Mouse (Mus musculus) heart, embryonic 16.5 days (tissue): ENCODE measurements around the gene Rasl11b. TPM values are rescaled to one million over a fixed set of nuclear protein-coding genes. Genes with fewer than 3 reads are reported as not detected.
A peak's percentile ranks its signal among the peaks of the same experiment; 100 is the strongest.

Experiments
- ATAC-seq: fragments of 200-750 bp; cut with Nextera tagmentation; replicated peaks from 2 replicates; pipeline ENCODE4 v1.8.0; 2017; ENCODE audit warnings: moderate number of reproducible peaks; ENCODE audit not compliant: insufficient read depth, low FRiP score; ENCODE audit errors: extremely low read depth
- H3K27ac ChIP-seq: fragments of 300-500 bp; sonication (generic); 2 replicates; pipeline ENCODE4 v1.5.1; 2014; ENCODE audit warnings: mild to moderate bottlenecking, low read length, control low read depth, moderate library complexity
- H3K27me3 ChIP-seq: fragments of 300-500 bp; sonication (generic); 2 replicates; pipeline ENCODE4 v1.6.1; 2014; ENCODE audit warnings: low read length, mixed read lengths; ENCODE audit not compliant: control insufficient read depth, insufficient read depth
- H3K36me3 ChIP-seq: fragments of 300-500 bp; sonication (generic); 2 replicates; pipeline ENCODE4 v1.6.1; 2014; ENCODE audit not compliant: control insufficient read depth, insufficient read depth
- H3K4me1 ChIP-seq: fragments of 300-500 bp; sonication (generic); 2 replicates; pipeline ENCODE4 v1.6.1; 2014; ENCODE audit warnings: low read length, mixed read lengths; ENCODE audit not compliant: control insufficient read depth, insufficient read depth
- H3K4me2 ChIP-seq: fragments of 300-500 bp; sonication (generic); 2 replicates; pipeline ENCODE4 v1.6.1; 2014; ENCODE audit warnings: low read depth, mild to moderate bottlenecking, control low read depth, low read length
- H3K4me3 ChIP-seq: fragments of 300-500 bp; sonication (generic); 2 replicates; pipeline ENCODE4 v1.5.1; 2014; ENCODE audit warnings: mild to moderate bottlenecking, control low read depth, low read length
- H3K9ac ChIP-seq: fragments of 300-500 bp; sonication (generic); 2 replicates; pipeline ENCODE4 v1.6.1; 2014; ENCODE audit warnings: low read length, control low read depth
- H3K9me3 ChIP-seq: fragments of 300-500 bp; sonication (generic); replicated peaks from 2 replicates; pipeline ENCODE4 v1.6.1; 2016; ENCODE audit warnings: low read length; ENCODE audit not compliant: control insufficient read depth
- WGBS: fragments of 180-500 bp; shearing (Covaris S2); extraction: QIAGEN DNeasy Blood & Tissue Kit; methylation state at CpG from one replicate; pipeline ENCODE4 v1.1.7; 2014; 5-methylcytosine and 5-hydroxymethylcytosine counted together
- polyA plus RNA-seq: library from polyadenylated mRNA; unstranded; fragments of >200 nt; fragmentation: Nextera tagmentation; extraction: Ambion mirVana; gene quantifications from 2 replicates; pipeline ENCODE4 v1.2.1, GENCODE M21; 2015

The Rasl11b gene
- polyA plus RNA-seq, 1 experiment from 2014 or later, result 101 TPM

DNA sequence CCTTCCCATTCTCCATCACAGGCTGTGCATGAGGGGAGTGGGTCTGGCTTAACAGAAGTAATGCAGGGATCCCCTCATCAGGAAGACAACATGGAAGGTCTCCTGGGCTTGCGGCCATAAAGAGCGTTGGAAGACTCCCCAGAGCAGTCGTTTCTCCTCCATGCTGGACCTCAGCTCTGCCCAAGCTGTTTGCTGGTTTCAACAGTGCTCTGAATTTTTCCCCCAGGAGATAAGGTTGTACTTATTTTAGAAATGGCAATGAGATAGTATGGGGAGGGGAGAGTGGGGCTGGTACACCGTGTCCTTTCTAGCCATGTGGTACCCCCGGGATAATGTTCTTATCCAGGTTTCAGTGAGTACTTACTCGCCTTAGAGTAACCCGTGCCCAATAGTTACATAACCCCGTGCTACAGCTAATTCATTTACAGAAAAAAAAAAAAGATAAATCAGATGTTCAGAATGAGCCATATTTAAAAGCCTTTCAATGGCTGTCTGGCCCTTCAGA lies 50.6 kb downstream of the Rasl11b start:
- H3K36me3 ChIP-seq, result no peaks in the 10 kb centered on the region
- no peaks in the 10 kb centered on the region for H3K27me3 ChIP-seq
- no peaks in the 10 kb centered on the region for H3K9me3 ChIP-seq
- peaks cover 32% of the 10 kb centered on the region for H3K4me1 ChIP-seq
- peak overlapping the region; percentile 13; the same call in 1 of the 2 replicates for H3K4me2 ChIP-seq
- H3K9ac ChIP-seq, result no peak overlapping the region
- peak; percentile 80 for ATAC-seq
- 51% methylated on average over 8 of the region's 8 CpGs for WGBS
- H3K27ac ChIP-seq, result peak overlapping the region; percentile 61
- no peak overlapping the region for H3K4me3 ChIP-seq

DNA sequence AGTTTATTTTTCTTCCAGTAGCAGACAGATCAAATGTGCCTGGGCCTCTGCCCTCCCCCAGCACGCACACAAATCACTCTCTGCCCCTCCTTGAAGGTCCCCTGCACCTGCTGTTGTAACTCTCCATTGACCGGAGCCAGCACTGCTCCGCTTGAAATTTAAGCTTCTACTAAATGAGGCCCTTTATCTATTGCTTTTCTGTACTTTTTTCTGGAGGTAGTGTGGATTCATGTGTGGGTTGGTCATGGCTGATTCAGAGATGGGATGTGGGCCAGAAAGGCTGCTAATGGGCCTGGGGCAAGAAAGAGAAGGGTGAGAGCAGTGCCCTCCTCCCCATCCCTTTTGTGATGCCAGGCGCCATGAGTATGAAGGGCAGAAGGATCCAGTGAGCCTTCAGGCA lies 51.4 kb downstream of the Rasl11b start:
- 77% methylated on average over 4 of the region's 4 CpGs for WGBS
- Histone ChIP-seq H3K36me3 (no peaks in the 10 kb centered on the region), H3K4me3 (no peak overlapping the region), H3K27me3 (no peaks in the 10 kb centered on the region), H3K9ac (no peak overlapping the region), H3K4me1 (peaks cover 32% of the 10 kb centered on the region), H3K9me3 (no peaks in the 10 kb centered on the region), H3K27ac (no peak overlapping the region), H3K4me2 (no peak overlapping the region)
- ATAC-seq, result no peak

DNA sequence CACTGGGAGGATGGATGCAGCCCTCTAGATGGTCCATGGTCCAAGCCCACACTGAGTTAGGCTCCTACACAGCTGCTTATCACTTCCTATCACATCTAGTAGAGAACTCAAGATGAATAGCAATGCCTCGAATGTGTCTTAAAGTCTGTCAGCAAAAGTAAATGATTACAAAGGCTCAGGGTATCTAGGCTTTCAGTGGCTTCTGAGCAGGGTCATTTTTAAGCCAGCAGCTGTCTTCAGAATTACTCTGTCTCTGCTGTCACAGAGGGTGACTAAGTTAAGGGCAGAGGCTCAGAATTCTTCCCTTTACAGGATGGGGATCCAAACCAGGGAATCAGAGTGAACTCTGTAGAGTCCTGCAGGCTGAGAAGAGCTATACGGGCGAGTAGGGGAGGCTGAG lies 51.9 kb downstream of the Rasl11b start:
- H3K4me3 ChIP-seq, result no peak overlapping the region
- H3K27ac ChIP-seq, result no peak overlapping the region
- no peak overlapping the region for H3K9ac ChIP-seq
- H3K9me3 ChIP-seq, result no peaks in the 10 kb centered on the region
- H3K4me1 ChIP-seq, result peaks cover 32% of the 10 kb centered on the region
- H3K4me2 ChIP-seq, result no peak overlapping the region
- WGBS, result 72% methylated on average over 3 of the region's 3 CpGs
- no peaks in the 10 kb centered on the region for H3K36me3 ChIP-seq
- ATAC-seq, result no peak
- no peaks in the 10 kb centered on the region for H3K27me3 ChIP-seq

Other genes with a start within 250 kb of the Rasl11b start
- gene Usp46, start 126.9 kb upstream of the Rasl11b start, polyA plus RNA-seq, result 27.8 and 31.3 TPM in 2 replicates